Mouse (Mus musculus) CH12.LX (cell line): ENCODE data around the gene Fndc10. TPM values are rescaled to one million over a fixed set of nuclear protein-coding genes. Genes with fewer than 3 reads are reported as not detected.

Experiments used
- DNase-seq: peaks from one replicate; pipeline ENCODE4 v3.0.0-alpha.2; 2013; ENCODE audit errors: extremely low read depth
- H3K27ac ChIP-seq: 2 replicates; pipeline ENCODE4 v1.5.1; 2012; ENCODE audit warnings: low read depth, mild to moderate bottlenecking, control low read depth, moderate library complexity; ENCODE audit not compliant: insufficient read depth
- H3K27me3 ChIP-seq: replicated peaks from 2 replicates; pipeline ENCODE3; 2012; ENCODE audit warnings: inconsistent platforms
- H3K36me3 ChIP-seq, 2 experiments: replicated peaks in 1 of 2; 2 replicates each; pipeline versions ENCODE3 to v1.6.1; 2012; ENCODE audit warnings: inconsistent platforms in 1 of 2, low read length in 1 of 2, mild to moderate bottlenecking in 1 of 2, mixed read lengths in 1 of 2, moderate library complexity in 1 of 2; ENCODE audit not compliant: control insufficient read depth in 1 of 2, insufficient read depth in 1 of 2
- H3K4me1 ChIP-seq, 2 experiments: 2 replicates each; pipeline ENCODE4 v1.6.1; 2012; ENCODE audit warnings: inconsistent platforms in 1 of 2, moderate library complexity in 1 of 2; ENCODE audit not compliant: insufficient read depth in 2 of 2, control insufficient read depth in 1 of 2
- H3K4me2 ChIP-seq: 2 replicates; pipeline ENCODE4 v1.6.1; 2012; ENCODE audit warnings: low read depth, mild to moderate bottlenecking, control low read depth; ENCODE audit not compliant: poor library complexity, insufficient read depth, severe bottlenecking
- H3K4me3 ChIP-seq, 3 experiments: fragments of 150-350 bp in 1 of 3; sonication (generic) in 1 of 3; replicated peaks in 1 of 3; 2 replicates each; pipeline versions ENCODE3 to v1.5.1; 2011 to 2012; ENCODE audit warnings: low read depth in 2 of 3, low read length in 2 of 3, mild to moderate bottlenecking in 2 of 3, moderate library complexity in 2 of 3, control low read depth in 1 of 3, improper control_type of control experiment in 1 of 3, inconsistent platforms in 1 of 3, mixed read lengths in 1 of 3; ENCODE audit not compliant: poor library complexity in 1 of 3
- H3K79me2 ChIP-seq: replicated peaks from 2 replicates; pipeline ENCODE4 v1.6.1; 2012; ENCODE audit warnings: mild to moderate bottlenecking, moderate library complexity; ENCODE audit not compliant: control insufficient read depth, poor library complexity, insufficient read depth, severe bottlenecking; ENCODE audit errors: extremely low read depth
- H3K9ac ChIP-seq: 2 replicates; pipeline ENCODE4 v1.6.1; 2012; ENCODE audit warnings: low read depth, mild to moderate bottlenecking, control low read depth, moderate library complexity; ENCODE audit not compliant: insufficient read depth
- H3K9me3 ChIP-seq: replicated peaks from 2 replicates; pipeline ENCODE3; 2012; ENCODE audit warnings: low read length, inconsistent platforms, mixed read lengths
- BHLHE40 ChIP-seq: IDR thresholded peaks from 2 replicates; pipeline ENCODE4 v1.6.1; 2011; ENCODE audit warnings: mild to moderate bottlenecking, low read depth, low read length, improper control_type of control experiment
- CHD1 ChIP-seq: IDR thresholded peaks from 2 replicates; pipeline ENCODE4 v1.6.1; 2012; ENCODE audit warnings: low read depth, low read length, improper control_type of control experiment, inconsistent platforms
- CHD2 ChIP-seq: IDR thresholded peaks from 2 replicates; pipeline ENCODE4 v1.6.1; 2011; ENCODE audit warnings: low read length, improper control_type of control experiment
- CTCF ChIP-seq, 2 experiments: IDR thresholded peaks in 1 of 2; conservative IDR thresholded peaks in 1 of 2; 2 replicates each; pipeline ENCODE4 v1.5.1; 2011 to 2012; ENCODE audit warnings: low read depth in 2 of 2, low read length in 2 of 2, improper control_type of control experiment in 1 of 2, inconsistent platforms in 1 of 2, mild to moderate bottlenecking in 1 of 2, moderate library complexity in 1 of 2
- E2F4 ChIP-seq: IDR thresholded peaks from 2 replicates; pipeline ENCODE4 v1.6.1; 2011; ENCODE audit warnings: low read depth, low read length, improper control_type of control experiment; ENCODE audit not compliant: insufficient replicate concordance
- ELF1 ChIP-seq: IDR thresholded peaks from 2 replicates; pipeline ENCODE4 v1.6.1; 2014; ENCODE audit warnings: low read depth, mild to moderate bottlenecking, inconsistent platforms, low read length, improper control_type of control experiment
- ETS1 ChIP-seq: conservative IDR thresholded peaks from 2 replicates; pipeline ENCODE4 v1.6.1; 2012; ENCODE audit warnings: low read depth, mild to moderate bottlenecking, inconsistent platforms, low read length, improper control_type of control experiment, moderate library complexity
- GABPA ChIP-seq: IDR thresholded peaks from 2 replicates; pipeline ENCODE4 v1.6.1; 2012; ENCODE audit warnings: low read depth, low read length, improper control_type of control experiment, inconsistent platforms; ENCODE audit not compliant: insufficient replicate concordance
- HCFC1 ChIP-seq: IDR thresholded peaks from 2 replicates; pipeline ENCODE4 v1.6.1; 2012; ENCODE audit warnings: low read depth, mild to moderate bottlenecking, inconsistent platforms, low read length, improper control_type of control experiment
- IRF4 ChIP-seq: IDR thresholded peaks from 2 replicates; pipeline ENCODE4 v1.6.1; 2014; ENCODE audit warnings: low read depth, mild to moderate bottlenecking, inconsistent platforms, low read length, improper control_type of control experiment
- JUN ChIP-seq: IDR thresholded peaks from 2 replicates; pipeline ENCODE4 v1.6.1; 2011; ENCODE audit warnings: low read depth, mild to moderate bottlenecking, low read length, improper control_type of control experiment, moderate library complexity; ENCODE audit not compliant: insufficient read depth
- JUND ChIP-seq: conservative IDR thresholded peaks from 2 replicates; pipeline ENCODE4 v1.6.1; 2011; ENCODE audit warnings: low read depth, low read length, improper control_type of control experiment
- KAT2A ChIP-seq: IDR thresholded peaks from 2 replicates; pipeline ENCODE4 v1.6.1; 2012; ENCODE audit warnings: low read length, improper control_type of control experiment, inconsistent platforms; ENCODE audit not compliant: insufficient replicate concordance
- MAFK ChIP-seq: IDR thresholded peaks from 2 replicates; pipeline ENCODE4 v1.6.1; 2011; ENCODE audit warnings: low read length, improper control_type of control experiment; ENCODE audit not compliant: insufficient replicate concordance
- MAX ChIP-seq: IDR thresholded peaks from 2 replicates; pipeline ENCODE4 v1.6.1; 2011; ENCODE audit warnings: low read length, improper control_type of control experiment
- MAZ ChIP-seq: IDR thresholded peaks from 2 replicates; pipeline ENCODE4 v1.6.1; 2012; ENCODE audit warnings: low read depth, mild to moderate bottlenecking, inconsistent platforms, low read length, improper control_type of control experiment, moderate library complexity
- MEF2A ChIP-seq: IDR thresholded peaks from 2 replicates; pipeline ENCODE4 v1.6.1; 2014; ENCODE audit warnings: low read depth, mild to moderate bottlenecking, inconsistent platforms, low read length, improper control_type of control experiment, borderline replicate concordance
- MXI1 ChIP-seq: IDR thresholded peaks from 2 replicates; pipeline ENCODE4 v1.6.1; 2011; ENCODE audit warnings: mild to moderate bottlenecking, low read depth, low read length, improper control_type of control experiment
- MYC ChIP-seq: IDR thresholded peaks from 2 replicates; pipeline ENCODE4 v1.6.1; 2011; ENCODE audit warnings: low read depth, mild to moderate bottlenecking, improper control_type of control experiment, low read length
- NELFE ChIP-seq: IDR thresholded peaks from 2 replicates; pipeline ENCODE4 v1.6.1; 2011; ENCODE audit warnings: low read depth, low read length, improper control_type of control experiment
- NRF1 ChIP-seq: IDR thresholded peaks from 2 replicates; pipeline ENCODE4 v1.6.1; 2014; ENCODE audit warnings: low read depth, mild to moderate bottlenecking, inconsistent platforms, low read length, improper control_type of control experiment, moderate library complexity
- PAX5 ChIP-seq: IDR thresholded peaks from 2 replicates; pipeline ENCODE4 v1.6.1; 2012; ENCODE audit warnings: low read length, inconsistent platforms, mixed read lengths
- POLR2A ChIP-seq: IDR thresholded peaks from 2 replicates; pipeline ENCODE4 v1.6.1; 2011; ENCODE audit warnings: low read depth, mild to moderate bottlenecking, improper control_type of control experiment, low read length
- POLR2AphosphoS2 ChIP-seq: IDR thresholded peaks from 2 replicates; pipeline ENCODE4 v1.6.1; 2011; ENCODE audit warnings: low read depth, low read length, improper control_type of control experiment
- RAD21 ChIP-seq: IDR thresholded peaks from 2 replicates; pipeline ENCODE4 v1.6.1; 2011; ENCODE audit warnings: low read depth, mild to moderate bottlenecking, low read length, improper control_type of control experiment, moderate library complexity
- RCOR1 ChIP-seq: conservative IDR thresholded peaks from 2 replicates; pipeline ENCODE4 v1.6.1; 2012; ENCODE audit warnings: low read depth, mild to moderate bottlenecking, inconsistent platforms, low read length, improper control_type of control experiment
- SIN3A ChIP-seq: IDR thresholded peaks from 2 replicates; pipeline ENCODE4 v1.6.1; 2012; ENCODE audit warnings: low read length, improper control_type of control experiment, inconsistent platforms
- SMC3 ChIP-seq: IDR thresholded peaks from 2 replicates; pipeline ENCODE4 v1.6.1; 2011; ENCODE audit warnings: low read depth, low read length, improper control_type of control experiment
- TBP ChIP-seq: conservative IDR thresholded peaks from 2 replicates; pipeline ENCODE4 v1.6.1; 2011; ENCODE audit warnings: low read depth, low read length, improper control_type of control experiment
- TCF12 ChIP-seq: IDR thresholded peaks from 2 replicates; pipeline ENCODE4 v1.6.1; 2014; ENCODE audit warnings: low read depth, mild to moderate bottlenecking, inconsistent platforms, low read length, improper control_type of control experiment
- UBTF ChIP-seq: IDR thresholded peaks from 2 replicates; pipeline ENCODE4 v1.6.1; 2012; ENCODE audit warnings: low read depth, mild to moderate bottlenecking, inconsistent platforms, low read length, improper control_type of control experiment, moderate library complexity
- USF1 ChIP-seq: IDR thresholded peaks from 2 replicates; pipeline ENCODE4 v1.6.1; 2014; ENCODE audit warnings: low read depth, mild to moderate bottlenecking, inconsistent platforms, low read length, improper control_type of control experiment
- USF2 ChIP-seq: conservative IDR thresholded peaks from 2 replicates; pipeline ENCODE4 v1.6.1; 2011; ENCODE audit warnings: low read depth, low read length, improper control_type of control experiment
- ZC3H11A ChIP-seq: IDR thresholded peaks from 2 replicates; pipeline ENCODE4 v1.6.1; 2012; ENCODE audit warnings: low read depth, mild to moderate bottlenecking, inconsistent platforms, low read length, improper control_type of control experiment
- ZKSCAN1 ChIP-seq: IDR thresholded peaks from 2 replicates; pipeline ENCODE4 v1.6.1; 2012; ENCODE audit warnings: low read depth, inconsistent platforms, low read length, improper control_type of control experiment, borderline replicate concordance
- ZMIZ1 ChIP-seq: IDR thresholded peaks from 2 replicates; pipeline ENCODE4 v1.6.1; 2012; ENCODE audit warnings: low read depth, mild to moderate bottlenecking, inconsistent platforms, low read length, improper control_type of control experiment
- ZNF384 ChIP-seq: IDR thresholded peaks from 2 replicates; pipeline ENCODE4 v1.6.1; 2012; ENCODE audit warnings: low read depth, low read length, improper control_type of control experiment, inconsistent platforms
- dilution Hi-C: fragments of 300-500 bp; cut with MboI; formaldehyde crosslinking; loops from 2 replicates; pipeline ENCODE4 v1.14.3; 2020; ENCODE audit warnings: low sequenced_read_pairs; ENCODE audit not compliant: extremely low pct_unique_long_range_greater_than_20kb, extremely low pct_ligation_motif_present
- in situ Hi-C: fragments of 300-500 bp; cut with MboI; formaldehyde crosslinking; loops from 3 replicates; pipeline ENCODE4 v1.14.3; 2019; ENCODE audit warnings: low sequenced_read_pairs, low pct_ligation_motif_present, low pct_unique_long_range_greater_than_20kb, mixed read lengths
- polyA plus RNA-seq: library from polyadenylated mRNA; unstranded; fragments of >175 nt; gene quantifications from 2 replicates; pipeline ENCODE4 v1.2.1, GENCODE M21; 2012; ENCODE audit warnings: low read depth; ENCODE audit not compliant: insufficient read length
- total RNA-seq, 2 experiments: library from RNA; depleted of rRNA; stranded (reverse); fragments of 300-350 nt in 1 of 2; fragments of >200 nt in 1 of 2; gene quantifications; 2 replicates each; pipeline ENCODE4 v1.2.3; 2012 to 2014

Gene Fndc10
- total and polyA plus RNA-seq, 3 experiments, result 1.3 to 3.2 (median 1.7) TPM

GRCm38 (mm10) chr4:155704721-155705591 is 10.8 kb downstream of the Fndc10 start, which contains the start of gene Ssu72:
Gene Ssu72, plus strand, starts transcription at chr4:155704800.
- Histone ChIP-seq H3K27ac (peak within 1 kb of the TSS; percentile 93), H3K79me2 (peaks cover 40% of the 10 kb centered on the region), H3K4me1 (peaks cover 3 to 45% of the 10 kb centered on the region in 2 experiments; a peak in 3 of 4 replicates), H3K36me3 (peaks cover 0 to 16% of the 10 kb centered on the region in 2 experiments), H3K27me3 (no peaks in the 10 kb centered on the region), H3K9me3 (no peaks in the 10 kb centered on the region), H3K9ac (peak within 1 kb of the TSS; percentile 72), H3K4me2 (peak within 1 kb of the TSS; percentile 83; the same call in 1 of the 2 replicates), H3K4me3 (peak within 1 kb of the TSS; percentile 82 to 96 (median 94))
- dilution Hi-C loops, result no loop called here
- in situ Hi-C loops, result no loop called here
- peak; percentile 92 for DNase-seq
- TF ChIP-seq UBTF (no peak), MAZ (peak; percentile 62; the same call in 1 of the 2 replicates), KAT2A (peak; percentile 80; the same call in 1 of the 2 replicates), RCOR1 (no peak; the same call in 1 of the 2 replicates), MEF2A (peak; percentile 63; the same call in 1 of the 2 replicates), CTCF (conservative IDR thresholded peaks at IDR 0.05 in 1 of 2, IDR thresholded peaks at IDR 0.05 in 1 of 2; ENCODE audit: low read depth in 2 of 2, low read length in 2 of 2) (no peak), E2F4 (0 out of 2 replicates have a peak, but pooled peaks have one; percentile 54), IRF4 (peak; percentile 21; the same call in 1 of the 2 replicates), NRF1 (peak; percentile 93), CHD1 (no peak), BHLHE40 (no peak; the same call in none of the 2 replicates), SMC3 (no peak), NELFE (peak; percentile 74), SIN3A (peak; percentile 87), USF2 (no peak), MAFK (no peak), JUN (0 out of 2 replicates have a peak, but pooled peaks have one; percentile 2), TCF12 (peak; percentile 69), POLR2AphosphoS2 (peak; percentile 31; the same call in 1 of the 2 replicates), ZKSCAN1 (no peak), JUND (no peak), ZNF384 (no peak), CHD2 (0 out of 2 replicates have a peak, but pooled peaks have one; percentile 19), PAX5 (no peak), ZMIZ1 (peak; percentile 67; the same call in 1 of the 2 replicates), MYC (no peak; the same call in none of the 2 replicates), TBP (peak; percentile 46; the same call in 1 of the 2 replicates), POLR2A (peak; percentile 81), ETS1 (peak; percentile 54), MXI1 (no peak), GABPA (peak; percentile 73), MAX (no peak; the same call in 1 of the 2 replicates), HCFC1 (peak; percentile 90), USF1 (no peak; the same call in 1 of the 2 replicates), ZC3H11A (no peak), RAD21 (no peak), ELF1 (peak; percentile 97)
